Mouse (Mus musculus): Measurements from ENCODE around the gene Klf6.

The Klf6 gene

DNA sequence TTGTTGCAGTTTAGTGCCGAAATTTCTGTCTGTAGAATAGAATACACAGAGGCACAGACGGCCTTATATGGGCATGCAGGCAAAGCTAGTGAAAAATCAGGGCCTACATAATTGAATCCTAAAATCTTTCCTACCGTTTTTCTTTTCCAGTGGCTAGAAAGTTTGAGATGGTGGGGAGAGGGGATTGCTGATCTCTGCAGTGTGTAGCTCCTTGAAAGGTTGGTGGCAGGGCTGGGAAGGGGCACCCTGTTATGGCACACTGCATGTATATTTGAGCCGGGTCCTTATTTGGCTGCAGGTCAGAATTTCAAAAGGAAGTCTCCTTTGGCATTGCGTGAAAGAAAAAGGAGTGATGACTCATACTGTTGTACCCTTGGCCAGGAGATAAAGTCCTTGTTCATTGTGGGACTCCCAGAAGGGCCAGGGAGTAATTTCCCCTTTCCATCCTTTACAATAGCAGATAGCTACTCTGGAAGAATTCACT, 2.2 kb downstream of the Klf6 start:
- no peak for DNase-seq (ENCODE audit: low spot score)

DNA sequence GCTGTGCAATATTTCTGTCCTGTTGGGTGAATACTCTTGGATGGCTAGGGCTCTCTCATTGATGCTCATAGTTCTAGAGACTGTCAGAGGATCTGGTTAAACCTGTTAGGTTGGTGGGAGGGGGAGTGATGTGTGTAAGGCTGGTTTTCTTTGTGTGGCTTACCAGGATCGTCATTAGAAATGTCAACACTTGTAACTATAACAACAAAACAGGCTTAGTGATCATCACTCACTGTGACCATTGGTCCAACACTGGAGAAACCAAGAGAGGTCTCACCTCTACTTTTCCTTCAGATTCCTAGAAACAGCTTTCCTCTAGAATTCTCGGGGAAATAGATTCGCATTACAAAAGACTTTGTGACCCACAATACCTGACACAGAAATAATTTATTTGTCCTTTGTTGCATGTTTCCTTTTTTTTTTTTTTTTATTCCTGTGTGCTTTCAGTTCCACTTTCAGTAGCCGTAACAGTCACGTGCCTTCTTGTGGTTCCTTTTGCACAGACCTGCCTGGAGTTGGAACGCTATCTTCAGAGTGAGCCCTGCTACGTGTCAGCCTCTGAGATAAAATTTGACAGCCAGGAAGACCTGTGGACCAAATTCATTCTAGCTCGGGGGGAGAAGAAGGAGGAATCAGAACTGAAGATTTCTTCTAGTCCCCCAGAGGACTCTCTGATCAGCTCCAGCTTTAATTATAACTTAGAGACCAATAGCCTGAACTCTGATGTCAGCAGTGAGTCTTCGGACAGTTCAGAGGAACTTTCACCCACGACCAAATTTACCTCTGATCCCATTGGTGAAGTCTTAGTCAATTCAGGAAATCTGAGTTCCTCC, 3.2 kb downstream of the Klf6 start:
- no peak for DNase-seq (ENCODE audit: low spot score)

DNA sequence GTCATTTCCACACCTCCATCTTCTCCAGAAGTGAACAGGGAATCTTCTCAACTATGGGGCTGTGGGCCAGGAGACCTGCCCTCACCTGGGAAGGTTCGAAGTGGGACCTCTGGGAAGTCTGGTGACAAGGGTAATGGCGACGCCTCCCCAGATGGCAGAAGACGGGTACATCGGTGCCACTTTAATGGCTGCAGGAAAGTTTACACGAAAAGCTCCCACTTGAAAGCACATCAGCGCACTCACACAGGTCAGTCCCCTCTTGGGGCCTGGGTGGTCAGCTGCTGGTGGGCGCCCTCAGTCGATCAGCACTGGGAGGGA, 3.8 kb downstream of the Klf6 start:
- DNase-seq (ENCODE audit: low spot score), result no peak

DNA sequence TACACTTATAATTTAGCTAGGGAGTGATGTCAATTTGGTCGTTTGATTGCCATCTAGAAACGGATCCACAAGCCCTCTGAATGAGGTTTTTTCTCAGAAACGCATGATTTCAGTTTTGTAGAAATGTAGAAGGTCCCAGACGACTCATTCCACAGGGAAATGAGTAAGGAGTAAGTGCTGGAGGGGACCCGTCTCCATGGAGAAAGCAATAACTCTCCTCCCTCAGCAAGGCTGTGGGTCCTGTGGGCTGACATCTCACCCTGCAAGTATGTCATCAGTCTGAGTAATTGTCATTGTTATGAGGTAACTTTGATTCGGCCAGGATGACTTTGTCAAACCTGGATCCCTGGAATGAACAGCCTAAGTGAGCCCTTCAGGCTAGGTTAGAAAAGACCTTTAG, 4.8 kb downstream of the Klf6 start:
- no peak for DNase-seq (ENCODE audit: low spot score)

DNA sequence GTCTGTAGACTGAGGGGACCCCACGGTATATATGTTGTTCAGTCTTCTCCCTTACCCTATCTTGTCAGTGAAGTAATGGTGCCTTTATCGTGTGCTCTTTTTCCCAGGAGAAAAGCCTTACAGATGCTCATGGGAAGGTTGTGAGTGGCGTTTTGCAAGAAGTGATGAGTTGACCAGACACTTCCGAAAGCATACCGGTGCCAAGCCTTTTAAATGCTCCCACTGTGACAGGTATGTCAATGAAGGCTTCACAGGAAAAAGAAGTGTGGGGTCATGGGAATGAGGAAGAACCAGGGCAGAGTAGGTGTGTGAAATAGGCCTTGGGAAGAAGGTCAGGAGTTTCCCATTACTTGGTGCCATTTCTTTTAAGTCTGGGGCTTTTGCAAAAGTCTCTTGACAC, 5.2 kb downstream of the Klf6 start:
- no peak for DNase-seq (ENCODE audit: low spot score)

DNA sequence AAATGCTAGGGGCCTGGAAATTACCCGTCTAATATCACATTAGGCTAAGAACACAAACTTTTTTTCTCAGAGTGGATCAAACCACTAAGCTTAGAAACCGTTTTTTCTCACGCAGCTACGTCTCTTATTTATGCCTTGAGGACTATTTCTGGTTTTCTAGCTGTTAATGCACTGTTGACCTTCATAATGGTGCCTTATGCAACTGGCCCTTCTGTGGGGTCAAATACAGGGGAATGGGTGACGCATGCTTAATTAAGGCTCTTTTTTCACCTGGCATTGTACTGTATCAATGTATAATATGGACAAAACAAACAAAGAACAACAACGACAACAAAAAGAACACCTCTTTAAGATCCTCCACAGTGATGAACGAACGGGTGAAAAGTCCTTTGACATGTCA, 7.1 kb downstream of the Klf6 start:
- DNase-seq (ENCODE audit: low spot score), result no peak

DNA sequence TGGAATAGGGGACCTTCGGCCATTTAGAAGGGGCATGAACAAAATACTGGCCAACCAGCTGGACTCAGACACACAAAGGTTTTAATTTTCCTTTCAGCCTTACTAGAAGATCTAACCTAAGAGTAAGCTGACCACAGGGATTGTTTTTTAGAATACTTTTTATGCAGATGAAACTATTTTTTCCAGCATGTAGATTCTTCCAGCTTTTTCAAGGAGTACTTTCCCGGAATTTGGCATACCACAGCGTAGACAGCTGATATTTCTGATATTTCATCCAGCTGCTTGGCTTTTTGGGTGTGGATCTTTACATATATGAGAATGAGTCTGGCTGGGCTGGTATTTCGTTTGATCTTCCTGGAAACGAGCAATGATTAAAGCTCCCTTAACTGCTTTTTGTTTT, 8.2 kb downstream of the Klf6 start:
- DNase-seq (ENCODE audit: low spot score), result no peak

DNA sequence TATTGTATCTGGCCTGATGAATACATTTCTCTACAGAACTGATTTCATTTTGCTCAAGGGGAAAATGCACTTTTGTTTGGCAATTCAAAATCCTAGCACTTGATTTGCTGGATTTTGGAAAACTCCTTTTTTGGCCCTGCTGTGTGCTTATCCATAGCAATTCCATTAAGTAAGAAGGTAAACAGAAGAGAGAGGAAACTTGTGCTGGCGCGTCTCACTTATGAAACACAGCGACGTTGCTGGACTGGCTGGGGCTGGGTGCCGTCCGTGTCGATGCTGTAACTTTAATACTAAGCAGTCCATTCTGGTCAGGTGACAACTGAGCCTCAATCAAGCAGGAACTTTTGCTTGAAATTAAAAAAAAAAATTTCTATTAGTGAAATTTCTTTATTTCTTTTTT, 8.6 kb downstream of the Klf6 start:
- no peak for DNase-seq (ENCODE audit: low spot score)

DNA sequence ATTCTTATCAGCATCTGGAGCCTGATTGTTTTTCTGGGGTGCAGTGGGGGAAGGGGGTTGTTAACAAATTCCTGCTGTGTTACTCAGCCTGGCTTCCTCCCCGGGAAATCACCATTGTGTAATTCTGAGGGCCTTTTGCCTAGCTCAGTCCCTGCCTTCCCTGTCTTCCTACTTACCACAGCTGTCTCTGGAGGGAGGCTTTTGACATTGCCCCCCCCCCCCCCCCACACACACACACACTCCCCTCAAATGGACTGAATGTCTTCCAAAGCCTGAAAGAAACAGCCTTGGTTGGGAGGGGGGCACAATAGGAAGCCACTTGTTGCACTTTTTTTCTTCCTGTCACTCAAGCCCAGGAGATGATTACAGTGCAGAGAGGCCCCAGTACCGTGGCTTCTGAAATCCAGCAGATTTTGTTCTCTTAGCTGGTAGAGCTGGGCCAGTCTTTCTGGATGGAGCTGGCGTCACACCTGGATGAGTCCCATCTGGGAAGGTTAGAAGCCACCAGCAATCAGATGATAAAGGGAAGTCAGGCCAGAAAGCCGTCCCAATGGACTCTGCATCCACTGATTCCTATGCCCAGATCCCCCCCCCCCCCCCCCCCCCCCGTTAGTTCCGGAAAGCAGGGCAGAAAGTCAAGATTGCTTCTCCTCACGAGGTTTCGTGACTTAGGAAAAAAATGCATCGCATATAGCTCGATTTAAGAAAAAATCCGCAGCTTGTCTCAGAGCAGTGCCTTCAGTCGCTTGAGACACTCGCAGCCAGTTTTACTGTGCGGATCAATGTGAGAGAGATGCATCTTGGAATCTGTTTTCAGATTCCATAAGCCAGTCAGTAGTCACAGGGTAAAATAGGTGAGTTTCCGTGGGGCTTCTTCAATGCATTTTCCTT, 9.3 kb downstream of the Klf6 start:
- no peak for DNase-seq (ENCODE audit: low spot score)

DNA sequence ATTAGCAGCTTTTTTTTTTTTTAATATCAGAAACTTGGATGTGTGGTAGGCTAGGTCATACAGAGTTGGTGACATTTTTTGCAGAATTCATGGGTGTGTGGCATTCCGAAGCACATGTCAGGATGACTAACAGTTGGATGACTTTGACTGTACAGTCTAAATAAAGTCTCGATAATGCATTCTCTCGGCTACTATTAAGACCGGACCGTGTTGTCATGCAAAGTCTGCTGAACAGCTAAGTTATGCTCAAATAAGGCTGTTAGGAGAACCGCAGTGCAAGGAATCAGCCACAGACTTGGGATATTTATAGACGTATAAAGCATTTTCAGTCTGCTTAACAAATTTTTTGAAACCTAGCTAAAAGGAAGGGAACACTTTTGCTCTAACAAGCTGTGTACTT, 10.1 kb downstream of the Klf6 start:
- no peak for DNase-seq (ENCODE audit: low spot score)

DNA sequence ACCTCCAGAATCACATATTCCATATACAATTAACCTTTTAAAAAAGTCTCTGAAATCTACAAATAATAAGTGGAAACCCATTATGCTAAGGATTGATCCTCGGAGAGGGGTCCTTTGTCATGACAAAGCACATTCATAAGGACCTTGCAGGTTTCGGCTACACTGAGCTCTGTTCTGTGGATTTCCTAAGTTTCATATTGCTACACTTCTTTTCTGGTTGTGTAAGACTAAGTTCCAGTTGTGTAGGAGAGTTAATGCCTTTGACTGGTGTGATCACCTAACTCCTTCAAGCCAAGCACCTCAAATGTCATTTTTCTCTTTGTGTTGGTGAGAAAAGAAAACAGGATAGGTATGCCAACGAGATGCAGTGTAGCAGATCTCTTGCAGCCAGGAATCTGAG, 12.4 kb downstream of the Klf6 start:
- DNase-seq (ENCODE audit: low spot score), result no peak

DNA sequence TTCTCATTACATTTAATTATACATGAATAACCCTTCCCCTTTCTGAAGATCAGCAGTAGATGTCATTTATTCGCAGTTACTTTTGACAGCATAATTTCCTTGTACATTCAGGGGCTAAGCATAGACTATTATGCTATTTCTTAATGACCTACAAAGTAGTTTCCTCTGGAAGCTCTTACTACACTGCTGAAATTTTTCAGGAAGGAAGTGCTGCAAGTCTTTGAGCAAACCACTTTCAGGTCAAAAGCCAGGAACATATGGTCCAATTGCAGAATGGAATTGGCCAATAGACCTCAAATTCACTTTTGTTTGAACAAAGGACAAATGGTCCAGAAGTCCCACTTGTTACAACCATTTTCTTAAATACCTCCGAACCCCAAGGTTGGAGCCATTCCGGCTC, 14.2 kb downstream of the Klf6 start:
- no peak for DNase-seq (ENCODE audit: low spot score)

DNA sequence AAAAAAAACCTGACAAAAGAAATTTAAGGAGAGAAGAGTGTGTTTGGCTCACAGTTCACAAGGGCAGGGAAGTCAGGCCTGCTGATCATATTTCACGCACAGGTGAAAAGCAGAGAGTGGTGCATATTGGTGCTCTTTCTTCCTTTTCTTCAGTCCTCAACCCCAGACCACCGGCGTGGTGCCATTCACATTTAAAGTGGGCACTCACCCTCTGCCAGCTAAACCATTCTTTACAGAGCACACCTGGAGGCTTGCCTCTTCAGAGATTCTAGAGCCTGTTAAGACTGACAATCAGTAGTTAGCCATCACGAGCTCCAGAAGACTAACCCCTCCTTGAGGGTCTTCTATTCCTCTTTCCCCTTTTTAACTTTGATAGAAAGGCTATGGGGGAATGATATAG, 17.5 kb downstream of the Klf6 start:
- no peak for DNase-seq (ENCODE audit: low spot score)

DNA sequence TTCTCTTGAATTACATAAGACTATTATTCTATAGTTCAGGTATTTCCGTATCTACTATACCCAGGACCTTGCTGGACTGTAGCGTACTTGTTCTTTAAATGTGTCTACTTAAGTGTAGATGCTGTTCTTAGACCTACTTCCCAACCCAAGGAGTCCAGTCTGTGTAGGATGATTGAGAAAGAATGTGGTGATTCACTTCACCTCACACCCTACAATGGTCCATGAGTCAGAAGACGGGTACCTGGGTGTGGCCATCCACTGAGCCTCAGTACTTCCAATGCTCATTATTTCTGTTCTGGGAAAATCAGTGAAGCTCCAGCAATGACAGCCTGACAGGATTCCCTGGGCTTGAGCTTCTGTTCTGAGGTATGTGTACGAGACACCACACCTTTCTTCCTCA, 25.5 kb downstream of the Klf6 start:
- no peak for DNase-seq (ENCODE audit: low spot score)

DNA sequence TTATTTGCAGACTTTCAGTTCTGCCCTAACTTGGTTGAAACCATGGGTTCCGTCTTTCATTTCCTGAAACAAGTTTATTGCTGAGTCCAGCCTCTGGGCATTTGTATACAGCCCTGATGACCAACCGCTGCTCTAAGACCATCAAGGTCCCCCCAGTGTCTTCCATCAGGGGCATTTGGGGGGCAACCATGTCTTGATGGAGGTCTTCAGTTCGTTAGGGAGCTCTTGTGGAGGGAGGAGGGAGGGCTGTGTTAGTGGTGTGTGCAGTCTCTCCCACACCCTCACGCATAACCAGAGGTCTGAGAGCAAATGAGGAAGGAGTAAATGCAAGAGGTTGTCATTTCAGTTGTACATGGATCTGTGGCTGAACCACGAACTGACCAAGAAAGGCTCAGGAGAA, 26.9 kb downstream of the Klf6 start:
- DNase-seq (ENCODE audit: low spot score), result no peak

DNA sequence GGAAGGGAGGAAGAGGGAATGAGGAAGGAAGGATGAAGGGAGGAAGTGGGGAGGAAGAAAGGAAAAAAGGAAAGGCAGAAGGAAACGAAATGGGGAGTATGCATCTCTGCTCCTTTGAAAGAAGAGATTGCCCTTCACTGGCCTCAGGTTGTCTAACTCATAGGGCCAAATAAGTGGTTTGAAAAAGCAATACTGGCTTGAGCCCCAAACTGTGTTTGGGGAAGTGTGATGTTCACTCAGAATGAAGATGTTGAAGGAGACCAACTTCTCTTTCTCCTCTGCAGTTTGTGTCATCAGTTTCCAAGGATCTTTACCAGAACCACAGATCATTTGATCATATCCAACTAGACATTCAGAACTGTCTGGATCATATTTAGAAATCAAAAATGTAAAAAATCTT, 27.4 kb downstream of the Klf6 start:
- no peak for DNase-seq (ENCODE audit: low spot score)

DNA sequence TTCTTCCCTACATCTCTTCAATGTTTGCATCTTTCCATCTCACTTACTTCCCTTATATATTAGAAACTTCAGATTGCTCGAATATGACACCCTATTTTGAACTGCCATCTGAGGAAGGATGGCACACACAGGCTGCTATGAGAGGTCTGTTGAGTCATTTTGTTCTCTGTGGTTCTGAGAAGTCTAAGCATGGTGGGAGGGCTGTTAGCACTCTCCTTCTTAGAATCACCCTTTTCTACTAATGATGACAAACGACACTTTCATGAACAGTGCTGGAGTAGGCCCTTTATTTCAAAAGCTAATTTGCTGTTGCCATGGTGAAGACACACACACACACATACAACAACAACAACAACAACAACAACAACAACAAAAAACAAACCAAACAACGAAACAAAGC, 28.8 kb downstream of the Klf6 start:
- DNase-seq (ENCODE audit: low spot score), result no peak

DNA sequence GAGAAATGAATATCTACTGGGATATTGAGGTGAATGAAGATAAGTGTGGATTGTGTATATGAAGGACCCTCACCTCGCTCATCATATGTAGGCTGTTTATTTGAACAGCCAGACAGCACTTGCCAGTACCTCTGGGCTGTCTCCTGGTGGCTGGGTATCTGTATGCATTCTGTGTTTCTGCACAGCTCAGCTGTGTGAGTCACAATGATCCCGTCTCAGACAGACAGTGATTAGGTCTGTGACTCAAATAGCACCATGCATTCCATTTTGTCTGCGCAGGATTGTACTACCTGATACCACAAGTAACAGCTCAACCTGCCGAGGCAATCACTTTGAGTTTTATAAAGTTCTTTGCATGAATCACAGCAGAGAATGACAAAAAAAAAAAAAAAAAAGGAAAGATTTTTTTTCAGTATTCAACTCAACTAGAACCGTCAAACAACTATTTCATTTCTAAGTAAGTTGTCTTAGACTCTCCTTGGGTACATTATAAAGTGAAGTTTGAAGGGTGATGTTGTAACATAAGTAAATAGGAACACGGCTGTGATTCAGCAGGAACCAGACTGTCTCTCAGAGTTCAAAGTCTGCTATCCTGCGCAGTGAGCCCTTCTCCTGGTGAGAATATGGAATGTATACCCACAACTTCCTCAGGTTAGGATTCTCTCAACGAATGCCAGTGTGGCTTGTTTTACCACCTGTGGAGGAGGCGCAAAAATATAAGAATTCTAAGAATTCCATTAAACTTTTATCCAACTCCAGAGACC, 31.6 kb downstream of the Klf6 start:
- no peak for DNase-seq (ENCODE audit: low spot score)

DNA sequence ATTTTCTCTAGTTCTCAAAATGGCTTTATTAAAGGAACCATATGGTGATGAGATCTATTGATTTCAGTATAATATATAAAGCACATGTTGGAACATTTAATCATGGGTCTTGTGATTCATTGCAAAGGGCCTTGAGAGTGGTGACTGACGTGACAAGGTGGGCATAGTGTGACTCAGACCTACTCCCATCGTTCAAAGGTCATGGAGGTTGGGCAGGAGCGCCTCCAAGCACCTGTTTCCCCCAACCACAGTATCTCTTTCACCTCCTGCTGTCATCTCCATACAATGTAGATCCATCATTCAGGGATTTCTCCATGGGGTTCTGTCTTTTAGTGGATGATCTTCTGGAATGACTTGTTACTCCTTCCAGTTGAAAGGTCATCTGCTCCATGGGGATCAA, 33.6 kb downstream of the Klf6 start:
- no peak for DNase-seq (ENCODE audit: low spot score)

DNA sequence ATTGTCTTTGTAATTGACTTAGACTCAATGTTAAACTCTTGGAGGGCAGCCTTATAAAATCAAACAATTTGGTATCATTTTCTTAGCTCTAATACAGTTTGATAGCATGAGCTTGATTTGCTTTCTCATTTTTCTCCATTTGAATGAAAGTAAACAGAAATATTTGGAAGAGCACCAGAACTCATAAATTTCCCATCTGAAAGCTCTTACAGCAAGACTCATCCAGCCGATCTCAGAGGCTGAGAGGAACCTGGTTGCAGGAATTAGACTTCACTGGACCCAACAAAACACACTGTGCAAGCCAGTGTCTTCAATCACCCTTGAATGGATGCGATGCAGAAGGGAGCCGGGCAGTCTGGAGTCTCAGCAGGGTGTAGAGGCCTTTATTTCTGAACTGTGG, 34.6 kb downstream of the Klf6 start:
- no peak for DNase-seq (ENCODE audit: low spot score)

DNA sequence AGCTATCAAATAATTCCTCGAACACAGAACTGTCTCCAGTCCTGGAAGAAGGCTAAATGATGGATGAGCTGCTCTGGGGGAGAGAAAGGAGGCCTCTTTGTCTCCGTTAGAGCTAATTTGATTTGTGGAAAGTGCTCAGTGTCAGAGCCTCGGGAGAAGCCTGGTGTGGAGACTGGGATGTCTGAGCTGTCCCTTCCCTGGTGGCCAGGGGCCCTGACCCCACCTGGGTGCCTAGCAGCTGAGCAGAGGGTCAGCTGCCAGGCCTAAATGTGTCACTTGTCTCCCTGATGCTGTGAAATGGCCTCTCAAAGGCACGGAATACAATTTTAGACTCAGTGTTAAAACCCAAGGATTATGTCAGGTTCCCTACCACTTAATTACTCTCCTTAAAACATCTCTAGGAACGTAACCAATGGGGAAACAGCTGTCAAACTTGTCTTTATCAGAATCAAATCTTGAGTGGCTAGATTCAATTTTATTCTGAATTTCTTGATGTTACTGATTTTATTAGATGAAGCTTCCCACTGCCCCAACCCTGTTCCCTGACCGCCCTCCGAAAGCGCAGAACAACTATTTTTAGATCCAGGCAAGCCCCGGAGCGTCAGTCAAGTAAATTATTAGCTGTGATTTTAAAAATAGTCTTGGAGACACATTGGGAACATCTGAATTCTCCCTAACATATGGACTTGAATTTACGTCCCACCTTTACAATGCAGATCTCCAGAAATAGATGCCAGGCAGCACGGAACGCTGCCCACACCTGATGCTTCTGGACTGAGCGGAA, 36.1 kb downstream of the Klf6 start:
- no peak for DNase-seq (ENCODE audit: low spot score)

DNA sequence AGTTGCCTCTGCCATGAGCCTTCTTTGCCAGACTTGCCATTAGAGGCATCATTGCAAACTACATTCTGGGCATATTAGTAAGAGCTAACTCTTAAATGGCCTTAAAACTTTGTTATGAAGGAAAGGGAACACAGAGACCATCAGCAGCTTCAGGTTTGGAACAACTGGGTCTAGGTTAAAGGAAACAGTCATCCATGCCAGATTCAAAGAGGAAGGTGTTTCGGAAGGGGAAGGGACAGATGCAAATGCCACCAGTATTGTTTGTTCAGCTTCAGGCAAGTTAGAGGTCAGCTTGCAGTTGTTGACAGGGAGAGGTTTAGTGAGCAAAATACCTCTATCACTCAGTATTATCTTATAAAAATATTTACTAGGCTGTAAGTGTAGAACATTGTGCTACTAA, 37.7 kb downstream of the Klf6 start:
- DNase-seq (ENCODE audit: low spot score), result no peak
